8 mouse cellular contexts compared by ENCODE assay signal in genomic region chr19:53945171-53946042, GRCm38 (mm10). TPM values are rescaled to one million over a fixed set of nuclear protein-coding genes. Genes with fewer than 3 reads are reported as not detected.
DNase-seq lines count a peak whose midpoint lies in the region; ATAC-seq lines count a peak whose summit lies in the region.

No protein-coding gene starts in this region.

- peaks cover 34% of the 10 kb centered on the region for H3K4me1 ChIP-seq in forebrain, embryonic 15.5 days

- H3K4me3 ChIP-seq in forebrain, embryonic 15.5 days: peak overlapping the region; percentile 99

- no peaks in the 10 kb centered on the region for H3K9me3 ChIP-seq in forebrain, embryonic 15.5 days

- peak; percentile 3 for ATAC-seq in forebrain, embryonic 15.5 days (replicated peaks)

- H3K9ac ChIP-seq in forebrain, embryonic 15.5 days (replicated peaks): peak overlapping the region; percentile 96

- WGBS in forebrain, embryonic 15.5 days: 1% methylated on average over 62 of the region's 69 CpGs

- DNase-seq in MEL-GATA-1-ER (ENCODE audit: extremely low read depth, low read depth): peak; percentile 46
- DNase-seq in cerebellum, adult 11-12 months: peak; percentile 74
- DNase-seq in heart, postnatal 36 days: peak; percentile 44 to 53
- peak; percentile 32 to 39 for DNase-seq in layer of hippocampus, postnatal 36 days
- peak; percentile 56 to 60 for DNase-seq in lung, postnatal 4 days
- DNase-seq in right cerebral cortex, postnatal 25 days: peak; percentile 39
- DNase-seq in yolk sac, embryonic 10.5 days (ENCODE audit: low spot score): peak; percentile 65

- H3K36me3 ChIP-seq in forebrain, embryonic 15.5 days: no peaks in the 10 kb centered on the region

- no peaks in the 10 kb centered on the region for H3K27me3 ChIP-seq in forebrain, embryonic 15.5 days

- peak overlapping the region; percentile 95 for H3K27ac ChIP-seq in forebrain, embryonic 15.5 days (replicated peaks)

- peak overlapping the region; percentile 65 for H3K4me2 ChIP-seq in forebrain, embryonic 15.5 days (replicated peaks)

- intact Hi-C loops in heart, postnatal 36 days (cut with DNase I): loop anchor here (2.0 to 10.0 kb wide), 3 partner anchors 37 to 551 kb away; partner anchors contain the start of genes Adra2a and Smndc1

RNA-seq across cellular contexts. Expression of gene Bbip1, which starts 1.0 kb away (rescaled TPM):
- 144 and 145 TPM in 2 replicates for polyA plus RNA-seq in forebrain, embryonic 15.5 days (2015; fragmentation: Nextera tagmentation; extraction: Ambion mirVana)
- total RNA-seq in heart, postnatal 36 days (2021): 10 to 100 TPM; 34.9 to 36.2 TPM
- total RNA-seq in layer of hippocampus, postnatal 36 days (2021): 10 to 100 TPM; 58.6 to 58.8 TPM

RNA-seq across cellular contexts. Expression of gene Shoc2, which starts 1.3 kb away (rescaled TPM):
- 54.8 and 55.2 TPM in 2 replicates for polyA plus RNA-seq in forebrain, embryonic 15.5 days (2015; fragmentation: Nextera tagmentation; extraction: Ambion mirVana)
- total RNA-seq in heart, postnatal 36 days (2021): 10 to 100 TPM; 28.6 to 29.1 TPM
- 10 to 100 TPM; 51.8 to 52.1 TPM for total RNA-seq in layer of hippocampus, postnatal 36 days (2021)

RNA-seq across cellular contexts. Expression of gene Pdcd4, which starts 53.4 kb away (rescaled TPM):
- polyA plus RNA-seq in forebrain, embryonic 15.5 days (2015; fragmentation: Nextera tagmentation; extraction: Ambion mirVana): 90.4 and 94.7 TPM in 2 replicates
- 10 to 100 TPM; 23.1 to 27.5 TPM for total RNA-seq in heart, postnatal 36 days (2021)
- 100 to 1,000 TPM; 115 to 125 TPM for total RNA-seq in layer of hippocampus, postnatal 36 days (2021)

Comparison
In these comparisons a context has a peak if more than half of its experiments do, and no peak if none do; other contexts are left out.
1. Peak in every context shown above with its lines: DNase-seq, ATAC-seq, H3K4me3 ChIP-seq and H3K27ac ChIP-seq.
2. RNA of gene Pdcd4, which starts 53.4 kb away (total RNA-seq): 115 to 125 TPM in layer of hippocampus, postnatal 36 days; 23.1 to 27.5 TPM in heart, postnatal 36 days; every median in the first group is over 4 times any median in the second.